Mouse (Mus musculus) left cerebral cortex, postnatal 10 days (tissue): ENCODE results near the gene Ptges3. TPM values are rescaled to one million over a fixed set of nuclear protein-coding genes. Genes with fewer than 3 reads are reported as not detected.
A peak's percentile ranks its signal among the peaks of the same experiment; 100 is the strongest.
"Not testable (repeated sequence)": the region's sequence is repeated elsewhere in the genome, so short reads cannot be mapped to it uniquely, and the experiment has no call there.

Source experiments
- DNase-seq, 2 experiments: peaks; one replicate each; pipeline ENCODE4 v3.0.0; 2021 to 2022; ENCODE audit warnings: low spot score in 2 of 2, mixed read lengths in 1 of 2; ENCODE audit errors: extremely low spot score in 1 of 2
- intact Hi-C: fragments of 180-260 bp; cut with DNase I; formaldehyde crosslinking; loops from one replicate; pipeline ENCODE4 v1.15.1; 2025
- total RNA-seq, 2 experiments: library from RNA; stranded (reverse); gene quantifications; 2 replicates each; pipeline ENCODE4 v1.2.3; 2021

The Ptges3 gene
- total RNA-seq, 2 experiments from 2014 or later, result 149 to 156 TPM

DNA sequence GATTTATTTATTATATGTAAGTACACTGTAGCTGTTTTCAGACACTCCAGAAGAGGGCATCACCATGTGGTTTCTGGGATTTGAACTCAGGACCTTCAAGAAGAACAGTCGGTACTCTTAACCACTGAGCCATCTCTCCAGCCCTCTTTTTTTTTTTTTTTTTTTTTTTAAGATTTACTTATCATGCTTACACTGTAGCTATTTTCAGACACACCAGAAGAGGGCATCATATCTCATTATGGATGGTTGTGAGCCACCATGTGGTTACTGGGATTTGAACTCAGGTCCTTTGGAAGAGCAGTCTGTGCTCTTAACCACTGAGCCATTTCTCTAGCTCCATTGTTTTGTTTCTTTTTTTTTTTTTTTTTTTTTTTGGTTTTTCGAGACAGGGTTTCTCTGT lies 6.6 kb upstream of the Ptges3 start:
- intact Hi-C loops, DNase-seq: not testable (repeated sequence)

DNA sequence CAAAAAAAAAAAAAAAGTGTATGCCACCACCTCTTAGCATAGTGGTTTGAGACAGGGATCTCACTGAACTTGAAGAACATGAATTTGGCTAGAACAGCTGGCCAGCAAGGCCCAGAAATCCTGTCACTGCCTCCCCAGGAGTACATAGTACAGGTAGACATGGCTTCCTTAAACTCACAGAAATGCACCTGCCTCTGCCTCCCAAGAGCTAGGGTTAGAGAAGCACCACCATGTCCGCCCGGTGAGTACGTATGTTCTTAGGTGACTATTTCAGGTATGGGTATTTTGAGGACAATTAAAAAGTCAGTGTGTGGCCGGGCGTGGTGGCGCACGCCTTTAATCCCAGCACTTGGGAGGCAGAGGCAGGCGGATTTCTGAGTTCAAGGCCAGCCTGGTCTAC lies 5.8 kb upstream of the Ptges3 start:
- no peak for DNase-seq
- intact Hi-C loops, result no loop called here

DNA sequence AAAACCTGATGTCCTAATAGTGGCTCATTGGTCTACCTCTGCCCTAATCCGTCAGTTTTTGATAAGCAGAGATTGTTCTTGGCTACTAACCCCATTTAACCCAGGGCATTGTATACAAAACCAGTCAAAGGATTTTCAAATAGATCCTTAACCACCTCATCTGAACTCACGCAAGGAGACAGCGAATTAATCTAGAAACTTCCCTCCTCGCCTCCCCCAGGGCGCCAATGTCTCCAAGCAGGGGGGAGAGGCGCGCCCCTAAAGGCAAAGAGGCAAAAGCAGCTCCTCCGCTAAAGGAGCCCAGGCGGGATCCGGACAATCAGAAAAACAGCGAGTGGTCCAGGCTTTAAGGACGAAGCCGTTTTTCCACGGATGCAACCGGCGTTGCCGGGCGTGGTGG lies 570 bp upstream of the Ptges3 start:
- DNase-seq, result no peak
- intact Hi-C loops, result no loop called here

DNA sequence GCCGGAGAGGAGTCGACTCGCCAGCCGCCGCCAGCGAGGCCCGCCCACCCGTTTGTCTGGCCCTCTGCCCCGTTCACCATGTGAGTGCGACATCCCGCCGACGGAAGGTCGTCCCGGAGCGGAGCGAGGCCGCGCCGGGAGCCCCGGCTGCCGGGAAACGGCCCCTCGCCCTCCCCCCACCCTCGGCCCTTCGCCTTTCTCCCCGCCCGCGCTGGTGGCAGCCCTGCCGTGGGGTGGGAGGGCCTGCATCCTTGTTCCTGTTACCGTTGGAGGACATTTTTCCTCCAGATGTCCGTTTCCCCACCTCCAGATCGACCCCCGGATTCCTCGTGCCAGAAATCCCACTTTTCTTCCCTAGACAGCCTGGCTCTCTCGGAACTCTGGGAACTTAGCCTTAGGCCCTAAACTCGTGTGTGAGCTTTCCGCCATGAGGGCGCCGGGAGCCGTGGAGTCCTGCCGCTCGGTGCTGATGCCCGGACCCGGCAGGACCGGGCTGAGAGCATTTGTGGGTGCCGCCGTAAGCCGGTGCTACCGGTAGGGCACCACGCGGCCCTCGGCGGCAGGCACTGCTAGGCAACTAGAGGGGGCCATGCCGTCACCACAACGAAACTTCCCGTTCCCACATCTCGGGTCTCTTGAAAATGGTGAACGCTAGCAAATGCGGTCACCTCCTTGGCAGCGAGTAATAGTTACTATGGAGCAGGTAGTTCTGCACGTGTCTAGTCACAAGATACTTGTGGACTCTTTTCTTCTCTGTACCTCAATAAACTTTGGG lies 640 bp downstream of the Ptges3 start:
- intact Hi-C loops, result no loop called here
- peak in 1 of 2 experiments; percentile 69 for DNase-seq

DNA sequence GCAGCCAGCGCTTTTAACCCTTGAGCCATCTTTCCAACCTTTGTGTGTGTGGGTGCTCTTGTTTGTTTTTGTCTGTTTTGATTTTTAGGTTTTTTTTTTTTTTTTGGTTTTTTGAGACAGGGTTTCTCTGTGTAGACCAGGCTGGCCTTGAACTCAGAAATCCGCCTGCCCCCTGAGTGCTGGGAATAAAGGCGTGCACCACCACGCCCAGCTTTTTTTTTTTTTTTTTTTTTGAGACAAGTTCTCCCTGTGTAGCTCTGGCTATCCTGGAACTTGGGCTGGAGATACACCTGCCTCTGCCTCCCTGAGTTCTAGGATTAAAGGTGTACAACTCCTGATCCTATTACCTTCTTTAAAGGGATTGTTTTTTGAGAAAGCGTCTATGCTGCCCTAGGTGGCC lies 2.4 kb downstream of the Ptges3 start:
- no peak for DNase-seq
- intact Hi-C loops, result no loop called here

DNA sequence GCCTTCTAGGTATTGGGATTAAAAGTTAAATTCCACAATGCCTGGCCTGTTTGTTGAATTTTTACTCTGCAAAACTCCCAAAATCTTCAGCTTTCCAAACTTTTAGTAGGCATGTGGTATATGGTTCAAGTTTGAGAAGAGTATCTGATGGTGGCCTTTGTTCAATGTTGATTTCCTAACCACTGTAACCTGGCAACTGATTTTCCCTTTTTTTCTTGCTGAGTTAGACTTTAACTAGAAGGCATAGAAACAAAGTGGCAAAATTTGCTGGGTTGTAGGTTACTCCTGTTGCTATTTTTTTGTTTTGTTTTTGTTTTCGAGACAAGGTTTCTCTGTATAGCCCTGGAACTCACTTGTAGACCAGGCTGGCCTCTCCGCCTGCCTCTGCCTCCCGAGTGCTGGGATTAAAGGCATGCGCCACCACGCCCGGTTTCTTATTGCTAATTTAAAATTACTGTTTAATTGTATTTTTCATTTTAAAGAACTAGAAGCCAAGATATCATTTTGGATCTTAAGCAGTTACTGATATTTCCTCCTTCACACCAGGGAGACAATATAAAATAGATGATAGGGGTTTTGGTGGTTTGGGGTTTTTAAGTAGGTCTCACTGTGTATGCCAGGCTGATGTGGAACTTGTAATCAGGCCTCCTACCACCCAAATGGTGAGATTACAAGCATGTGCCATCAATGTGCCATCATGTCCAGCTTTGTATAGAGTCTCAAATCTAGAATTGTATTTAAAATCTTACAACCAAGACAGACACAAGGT lies 3.7 kb downstream of the Ptges3 start:
- DNase-seq, result no peak
- intact Hi-C loops, result no loop called here

DNA sequence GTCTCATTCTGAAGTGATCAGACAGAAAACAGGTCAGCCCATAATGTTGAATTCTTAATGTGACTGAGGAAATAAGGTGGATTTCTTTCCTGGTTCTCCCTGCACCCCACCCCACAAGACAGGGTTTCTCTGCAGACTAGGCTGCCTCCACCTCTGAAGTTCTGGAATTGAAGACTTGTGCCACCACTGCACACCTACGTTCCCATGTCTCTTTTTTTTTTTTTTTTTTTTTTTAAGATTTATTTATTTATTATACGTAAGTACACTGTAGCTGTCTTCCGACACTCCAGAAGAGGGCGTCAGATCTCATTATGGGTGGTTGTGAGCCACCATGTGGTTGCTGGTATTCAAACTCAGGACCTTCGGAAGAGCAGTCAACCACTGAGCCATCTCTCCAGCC lies 7.3 kb downstream of the Ptges3 start:
- intact Hi-C loops, result no loop called here
- no peak for DNase-seq

DNA sequence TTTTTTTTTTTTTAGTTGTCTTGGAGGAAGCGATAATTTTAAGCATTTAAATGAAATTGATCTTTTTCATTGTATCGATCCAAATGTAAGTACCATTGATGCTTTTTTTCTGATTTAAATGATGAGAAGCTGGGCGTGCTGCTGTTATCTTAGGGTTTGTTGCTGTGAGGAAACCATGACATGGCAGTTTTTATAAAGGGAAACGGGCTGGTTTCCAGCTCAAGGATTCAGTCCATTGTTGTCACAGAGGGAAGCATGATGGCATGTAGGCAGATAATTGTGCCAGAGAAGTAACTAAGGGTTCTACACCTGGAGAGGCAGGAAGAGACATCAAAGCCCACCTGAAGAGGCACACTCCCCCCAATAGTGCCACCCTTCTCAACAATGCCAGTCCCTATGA lies 10.4 kb downstream of the Ptges3 start:
- no peak for DNase-seq
- intact Hi-C loops, result no loop called here

DNA sequence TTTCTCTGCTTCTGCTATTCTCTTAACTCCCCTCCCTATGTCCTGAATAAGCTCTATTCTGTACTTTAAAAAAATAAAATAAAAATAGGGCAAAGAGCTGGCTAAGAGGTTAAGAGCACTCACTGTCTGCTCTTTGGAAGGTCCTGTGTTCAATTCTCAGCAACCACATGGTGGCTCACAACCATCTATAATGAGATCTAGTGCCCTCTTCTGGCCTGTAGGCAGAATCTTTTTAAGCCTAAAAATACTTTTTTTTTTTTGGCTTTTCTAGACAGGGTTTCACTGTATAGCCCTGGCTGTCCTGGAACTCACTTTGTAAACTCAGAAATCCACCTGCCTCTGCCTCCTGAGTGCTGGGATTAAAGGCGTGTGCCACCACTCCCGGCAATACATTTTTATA lies 11.7 kb downstream of the Ptges3 start:
- intact Hi-C loops, DNase-seq: not testable (repeated sequence)

DNA sequence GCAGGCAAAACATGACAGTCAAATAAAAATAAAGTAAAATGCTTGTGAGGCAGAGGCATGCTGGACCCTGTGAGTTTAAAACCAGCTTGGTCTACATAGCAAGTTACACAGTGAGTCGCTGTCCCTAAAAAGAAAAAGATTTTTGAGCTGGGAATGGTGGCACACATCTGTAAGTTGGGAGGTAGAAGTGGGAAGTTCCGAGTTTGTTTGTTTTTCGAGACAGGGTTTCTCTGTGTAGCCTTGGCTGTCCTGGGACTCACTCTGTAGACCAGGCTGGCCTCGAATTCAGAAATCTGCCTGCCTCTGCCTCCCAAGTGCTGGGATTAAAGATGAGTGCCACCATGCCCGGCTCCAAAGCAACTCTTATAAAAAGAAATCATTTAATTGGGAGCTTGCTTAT lies 19.5 kb downstream of the Ptges3 start:
- intact Hi-C loops, DNase-seq: not testable (repeated sequence)

DNA sequence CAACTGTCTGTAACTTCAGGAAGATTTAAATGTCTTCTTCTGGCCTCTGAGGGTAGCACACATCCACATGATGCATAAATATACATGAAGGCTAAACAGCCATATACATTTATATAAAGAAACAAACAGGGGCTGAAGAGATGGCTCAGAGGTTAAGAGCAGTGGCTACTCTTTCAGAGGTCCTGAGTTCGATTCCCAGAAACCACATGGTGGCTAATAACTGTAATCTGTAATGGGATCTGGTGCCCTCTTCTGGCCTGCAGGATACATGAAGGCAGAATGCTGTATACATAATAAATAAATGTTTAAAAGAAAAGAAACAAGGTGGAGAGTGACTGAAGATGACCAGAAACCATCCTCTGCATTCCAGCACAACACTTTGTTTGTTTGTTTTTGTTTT lies 21.7 kb downstream of the Ptges3 start:
- no peak for DNase-seq
- intact Hi-C loops, result no loop called here

DNA sequence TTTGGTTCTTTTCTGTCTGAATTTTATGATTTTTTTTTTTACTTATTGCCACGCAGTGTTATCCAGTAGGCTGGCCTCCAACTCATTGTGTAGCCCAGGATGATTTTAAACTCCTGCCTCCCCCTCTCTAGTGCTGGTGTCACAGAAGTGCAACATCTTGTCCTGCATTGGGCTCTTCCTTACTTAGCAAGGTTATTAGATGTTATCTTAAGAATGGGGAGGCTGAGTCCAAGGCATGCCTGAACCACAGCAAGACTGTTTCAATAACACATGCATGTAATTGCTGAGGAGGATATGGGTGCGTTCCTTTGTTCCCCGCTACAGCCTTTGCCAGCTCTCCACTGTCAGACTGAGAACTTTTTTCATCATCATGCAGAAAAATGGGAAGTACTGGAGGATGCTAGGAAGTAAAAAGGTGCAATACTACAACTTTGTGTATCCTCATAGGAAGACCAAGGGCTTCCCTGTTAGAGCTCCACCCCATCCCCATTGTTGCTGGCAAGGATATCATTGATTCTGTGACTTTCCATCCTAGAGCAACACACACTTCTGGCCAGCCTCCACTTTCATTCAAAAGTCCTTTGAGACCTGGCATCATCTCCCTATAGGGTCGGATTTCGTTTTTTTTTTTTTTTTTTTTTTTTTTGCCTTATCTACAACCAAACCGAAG lies 23.2 kb downstream of the Ptges3 start:
- DNase-seq, result no peak
- intact Hi-C loops, result no loop called here

DNA sequence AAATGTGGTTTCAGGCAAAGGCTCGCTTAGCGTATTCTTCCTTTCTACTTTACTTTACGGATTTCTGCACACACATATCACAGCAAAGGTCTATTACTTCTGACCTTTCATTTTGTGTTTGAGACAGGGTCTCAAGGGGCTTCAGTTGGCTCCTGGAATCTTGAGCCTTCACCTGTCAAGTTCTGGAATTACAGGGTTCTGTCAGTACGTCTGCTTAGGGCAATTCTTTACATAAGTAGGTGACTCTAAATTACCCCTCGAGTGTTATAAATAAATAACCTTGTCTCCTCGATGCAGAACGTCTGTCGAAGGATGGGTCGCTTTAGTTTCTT lies 23.7 kb downstream of the Ptges3 start:
- DNase-seq, result no peak
- intact Hi-C loops, result no loop called here

DNA sequence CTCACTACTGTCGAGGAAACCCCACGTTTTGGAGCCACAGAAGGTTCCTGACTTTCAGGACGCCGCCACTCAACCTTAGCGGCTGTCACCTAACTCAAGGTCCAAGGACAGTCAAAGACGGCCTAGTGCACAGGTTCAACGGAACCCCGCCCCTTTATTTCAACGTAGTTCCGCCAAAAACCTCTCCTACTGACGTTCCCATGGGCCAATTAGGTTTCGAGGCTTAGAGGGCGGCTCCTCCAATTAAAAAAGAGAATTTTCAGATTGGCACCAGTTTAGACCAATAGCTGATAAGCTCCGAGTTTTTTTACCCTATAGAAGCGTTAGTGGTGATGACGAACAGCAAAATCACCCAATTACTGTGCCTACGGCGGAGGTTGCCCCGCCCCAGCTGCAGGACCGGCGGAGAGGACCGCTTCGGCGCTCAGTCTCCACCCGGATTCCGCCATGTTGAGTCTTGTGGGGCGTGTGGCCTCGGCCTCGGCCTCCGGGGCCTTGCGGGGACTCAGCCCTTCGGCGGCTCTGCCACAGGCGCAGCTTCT lies 24.2 kb downstream of the Ptges3 start, which contains the start of gene Atp5b:
TSS of gene Atp5b (plus strand) at position 394 of the 542 bp plus-strand sequence.
- peak; percentile 97 to 100 for DNase-seq
- intact Hi-C loops, result no loop called here

DNA sequence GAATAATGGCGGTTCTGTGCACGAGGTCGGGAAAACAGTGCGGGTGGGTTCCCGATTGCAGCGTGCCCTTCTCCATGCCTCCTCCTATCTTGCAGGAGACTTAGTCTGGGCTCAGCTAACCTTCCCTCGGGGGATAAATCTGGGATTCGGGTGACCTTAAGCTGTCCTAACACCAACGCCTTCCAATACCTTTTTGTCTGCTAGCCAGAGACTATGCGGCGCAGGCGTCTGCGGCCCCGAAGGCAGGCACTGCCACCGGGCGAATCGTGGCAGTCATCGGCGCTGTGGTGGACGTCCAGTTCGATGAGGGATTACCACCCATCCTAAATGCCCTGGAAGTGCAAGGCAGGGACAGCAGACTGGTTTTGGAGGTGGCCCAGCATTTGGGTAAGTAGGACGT lies 24.9 kb downstream of the Ptges3 start:
- peak in 1 of 2 experiments; percentile 41 for DNase-seq
- intact Hi-C loops, result no loop called here

DNA sequence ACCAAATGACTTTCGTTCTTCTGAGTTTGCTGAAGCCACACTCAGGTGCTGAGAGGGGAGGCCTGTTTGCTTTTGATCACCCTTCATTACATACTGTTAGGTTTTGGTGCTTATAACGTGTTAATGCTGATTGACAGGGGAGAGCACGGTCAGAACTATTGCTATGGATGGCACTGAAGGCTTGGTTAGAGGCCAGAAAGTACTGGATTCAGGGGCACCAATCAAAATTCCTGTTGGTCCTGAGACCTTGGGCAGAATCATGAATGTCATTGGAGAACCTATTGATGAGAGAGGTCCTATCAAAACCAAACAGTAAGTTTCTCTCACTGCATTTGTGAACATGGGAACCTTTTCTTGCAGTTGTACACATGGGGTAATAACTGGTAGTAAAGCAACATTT lies 25.4 kb downstream of the Ptges3 start:
- intact Hi-C loops, result no loop called here
- no peak for DNase-seq

DNA sequence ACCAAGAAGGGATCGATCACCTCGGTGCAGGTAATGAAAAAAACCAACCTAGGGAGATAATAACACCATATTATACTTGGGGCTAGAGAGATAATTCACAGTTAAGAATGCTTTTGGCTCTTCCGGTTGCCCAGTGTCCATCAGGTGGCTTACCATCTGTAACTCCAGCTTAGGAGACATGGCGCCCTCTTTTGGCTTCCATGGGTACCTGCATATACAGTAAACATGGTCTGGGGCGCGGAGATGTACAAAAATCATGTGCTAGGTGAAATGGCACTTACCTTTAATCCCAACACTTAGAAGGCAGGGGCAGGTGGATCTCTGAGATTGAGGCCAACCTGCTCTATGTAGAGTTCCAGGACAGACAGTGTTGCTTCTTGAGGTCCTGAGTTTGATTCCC lies 27.6 kb downstream of the Ptges3 start:
- no peak for DNase-seq
- intact Hi-C loops, result no loop called here

DNA sequence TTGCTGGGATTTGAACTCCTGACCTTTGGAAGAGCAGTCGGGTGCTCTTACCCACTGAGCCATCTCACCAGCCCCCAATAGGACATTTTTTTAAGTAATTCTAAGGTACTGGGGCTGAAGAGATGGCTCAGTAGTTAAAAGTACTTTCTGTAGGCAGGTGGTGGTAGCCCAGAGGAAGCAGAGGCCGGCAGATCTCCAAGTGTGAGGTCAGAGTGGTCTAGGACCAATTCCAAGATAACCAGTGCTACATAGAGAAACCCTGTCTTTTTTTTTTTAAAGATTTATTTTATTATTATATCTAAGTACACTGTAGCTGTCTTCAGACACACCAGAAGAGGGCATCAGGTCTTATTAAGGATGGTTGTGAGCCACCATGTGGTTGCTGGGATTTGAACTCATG lies 28.5 kb downstream of the Ptges3 start:
- intact Hi-C loops, DNase-seq: not testable (repeated sequence)

DNA sequence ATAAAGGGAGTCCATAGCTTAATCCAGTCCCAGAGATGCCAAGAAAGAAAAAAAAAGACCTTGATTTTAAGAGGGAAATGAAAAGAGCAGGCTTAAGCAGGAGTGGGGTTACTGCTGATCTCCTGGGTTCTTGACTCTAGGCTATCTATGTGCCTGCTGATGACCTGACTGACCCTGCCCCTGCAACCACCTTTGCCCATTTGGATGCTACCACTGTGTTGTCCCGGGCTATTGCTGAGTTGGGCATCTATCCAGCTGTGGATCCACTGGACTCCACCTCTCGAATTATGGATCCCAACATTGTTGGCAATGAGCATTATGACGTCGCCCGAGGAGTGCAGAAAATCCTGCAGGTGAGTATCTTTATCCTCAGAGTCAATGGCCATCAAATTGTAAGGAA lies 29.4 kb downstream of the Ptges3 start:
- intact Hi-C loops, result no loop called here

DNA sequence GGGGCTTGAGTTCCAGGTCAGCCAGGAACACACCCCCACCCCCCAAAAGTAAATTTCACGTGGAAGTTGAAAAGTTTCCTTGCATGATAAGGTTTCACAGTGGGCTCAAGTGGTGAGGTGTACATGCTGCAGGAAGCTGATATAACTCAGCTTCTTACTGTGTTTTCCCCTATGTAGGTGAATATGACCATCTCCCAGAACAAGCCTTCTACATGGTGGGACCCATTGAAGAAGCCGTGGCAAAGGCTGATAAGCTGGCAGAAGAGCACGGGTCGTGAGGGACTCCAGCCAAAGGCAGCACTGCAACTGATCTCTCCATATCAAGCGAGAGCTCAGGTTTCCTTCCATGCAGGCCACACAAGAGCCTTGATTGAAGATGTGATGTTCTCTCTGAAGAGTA lies 31.1 kb downstream of the Ptges3 start:
- intact Hi-C loops, result loop anchor here (5.0 kb wide), 1 partner anchor 97 kb away; no protein-coding TSS in a partner anchor
- no peak for DNase-seq

More for the DNA sequence above, 29.4 kb downstream of the Ptges3 start:
- DNase-seq, result no peak
